Mouse (Mus musculus): ENCODE data around the gene Mafk.

DNA sequence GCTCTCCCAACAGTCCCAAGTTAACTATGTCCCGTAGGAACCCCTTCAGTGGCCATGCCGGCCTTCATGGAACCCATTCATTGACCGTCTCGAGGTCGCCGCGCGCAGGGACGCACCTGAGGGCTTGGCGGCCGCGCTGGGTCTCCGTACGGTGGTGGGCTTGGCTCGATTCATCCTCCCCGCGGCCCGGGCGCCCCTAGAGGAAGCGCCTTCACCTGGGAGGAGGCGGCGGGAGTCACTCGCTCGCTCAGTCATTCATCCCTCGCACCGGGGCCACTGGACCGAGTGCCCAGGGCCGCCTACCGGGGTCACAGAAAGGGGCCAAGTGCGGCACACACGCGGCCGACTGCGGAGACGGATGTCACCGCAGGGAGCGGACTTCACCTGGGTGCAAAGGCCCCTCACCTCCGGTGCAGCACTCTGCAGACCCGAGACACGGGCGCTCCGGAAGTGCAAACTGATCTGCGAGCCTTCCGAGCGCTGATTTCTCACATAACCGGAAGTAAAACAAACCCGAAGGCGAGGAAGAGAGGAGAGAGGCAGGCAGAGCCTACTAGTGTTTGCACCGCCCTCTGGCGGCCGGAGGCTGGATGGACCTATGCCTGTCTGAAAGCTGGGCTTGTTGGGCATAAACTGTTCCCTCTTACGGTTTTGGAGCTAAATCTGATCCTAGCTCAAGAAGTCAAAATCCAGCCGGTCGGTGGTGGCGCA lies 15.9 kb upstream of the Mafk start, which contains the start of gene Ints1:
- peak; percentile 93 for TF ChIP-seq CTCF (IDR thresholded peaks at IDR 0.05; ENCODE audit: borderline replicate concordance, control insufficient read depth, extremely low read depth, insufficient read depth, low read length, poor library complexity)
- peak; percentile 43 for TF ChIP-seq POLR2A (IDR thresholded peaks at IDR 0.05; ENCODE audit: control insufficient read depth, extremely low read depth, insufficient read depth, low read length, poor library complexity)

Measured in thymus, adult 2 months (tissue).